Mouse (Mus musculus) brain, adult 2 months (tissue): ENCODE measurements at regions not wholly inside any gene's neighbourhood (a gene's known extent, or its start where the extent isn't known, plus 50 kb on each side); places are given as distances from the start of the nearest gene placed in this dataset.
A peak's percentile ranks its signal among the peaks of the same experiment; 100 is the strongest.

Experiments
- DNase-seq: peaks from one replicate; pipeline ENCODE4 v3.0.0; 2011; ENCODE audit warnings: low read depth, low spot score

DNA sequence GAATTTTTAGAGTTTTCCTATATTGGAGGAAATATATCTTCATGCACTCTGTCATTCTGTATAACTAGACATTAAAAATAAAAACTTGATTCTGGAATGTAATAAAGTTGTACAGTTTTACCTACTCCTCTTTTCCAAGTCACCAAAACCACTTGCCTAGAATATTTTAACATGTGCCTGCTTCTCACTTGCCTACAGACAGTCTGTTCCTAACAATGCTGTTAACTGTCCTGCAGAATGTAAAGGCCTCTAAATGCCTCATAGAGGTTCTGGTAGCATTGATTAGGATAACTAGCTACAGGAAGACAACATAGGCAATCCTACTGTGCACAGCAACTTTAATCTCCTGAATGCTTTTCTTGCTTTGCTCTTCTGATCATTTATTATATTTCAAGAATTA, 614.9 kb upstream of the Pcdh7 start:
- DNase-seq, result peak; percentile 55

DNA sequence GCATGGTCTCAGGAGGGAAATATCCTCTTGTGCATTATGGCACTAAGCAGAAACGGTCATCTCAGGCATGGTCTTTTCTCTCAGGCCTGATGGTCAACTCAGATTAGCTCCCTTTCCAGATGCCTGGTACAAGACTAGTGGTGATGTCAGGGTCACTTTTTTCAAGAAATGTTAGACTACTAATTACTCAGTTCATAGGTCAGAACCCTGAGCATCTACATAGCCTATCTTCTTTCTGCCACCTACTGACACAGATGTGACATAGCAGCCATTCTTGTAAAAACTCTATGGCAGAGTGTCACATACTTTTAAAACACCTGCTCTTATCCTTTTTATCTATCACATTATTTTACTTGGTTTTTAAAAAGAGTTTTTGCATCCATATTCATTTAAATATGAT, 589.3 kb upstream of the Pcdh7 start:
- no peak for DNase-seq
